Mouse (Mus musculus) A20 (cell line): ENCODE results near the gene Lims1.
A peak's percentile ranks its signal among the peaks of the same experiment; 100 is the strongest.

Experiments used
- DNase-seq: peaks from one replicate; pipeline ENCODE4 v3.0.0-alpha.2; 2011; ENCODE audit warnings: low read depth, low spot score

Gene Lims1

DNA sequence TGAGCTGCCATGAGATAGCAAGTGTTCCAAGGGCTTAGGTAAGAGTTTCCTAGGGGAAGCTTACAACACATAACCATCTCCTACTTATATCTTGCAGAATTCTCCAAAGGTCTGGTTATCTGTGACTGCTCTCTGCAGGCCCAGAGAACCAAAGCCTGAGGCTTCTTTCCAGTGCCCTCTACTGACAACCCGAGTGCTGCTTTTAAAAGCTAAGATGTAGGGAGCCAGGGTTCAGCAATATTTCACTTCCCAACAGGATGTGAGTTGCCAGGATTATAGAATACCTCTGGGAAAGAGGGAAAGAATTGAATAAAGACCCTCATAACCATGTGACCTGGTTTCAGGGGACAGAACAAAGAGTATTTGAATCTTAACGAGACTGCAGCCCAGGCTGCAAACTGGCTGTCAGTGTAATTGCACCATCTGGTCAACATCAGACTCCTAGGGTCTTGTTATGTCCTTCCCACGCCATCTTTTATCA lies 59.4 kb downstream of the Lims1 start:
- peak; percentile 51 for DNase-seq

DNA sequence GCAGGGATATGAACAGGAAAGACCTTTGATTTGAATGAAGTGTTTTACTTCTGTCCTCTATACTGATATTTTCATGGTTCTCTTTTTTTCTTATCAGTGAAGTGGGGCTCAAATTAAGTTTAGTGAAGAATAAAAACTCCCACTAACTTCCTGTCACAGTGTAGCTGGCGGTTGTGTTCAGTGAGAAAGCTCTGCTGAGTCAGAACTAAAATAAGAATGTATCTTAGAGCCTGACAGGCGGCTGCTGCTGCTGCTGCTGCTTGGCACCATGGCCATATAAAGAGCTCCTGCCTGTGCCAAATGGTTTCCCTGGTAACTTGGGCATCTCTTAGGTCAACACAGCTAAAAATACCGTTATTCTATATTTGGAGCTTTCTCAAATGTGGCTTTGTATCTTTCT lies 60.0 kb downstream of the Lims1 start:
- DNase-seq = peak; percentile 78

DNA sequence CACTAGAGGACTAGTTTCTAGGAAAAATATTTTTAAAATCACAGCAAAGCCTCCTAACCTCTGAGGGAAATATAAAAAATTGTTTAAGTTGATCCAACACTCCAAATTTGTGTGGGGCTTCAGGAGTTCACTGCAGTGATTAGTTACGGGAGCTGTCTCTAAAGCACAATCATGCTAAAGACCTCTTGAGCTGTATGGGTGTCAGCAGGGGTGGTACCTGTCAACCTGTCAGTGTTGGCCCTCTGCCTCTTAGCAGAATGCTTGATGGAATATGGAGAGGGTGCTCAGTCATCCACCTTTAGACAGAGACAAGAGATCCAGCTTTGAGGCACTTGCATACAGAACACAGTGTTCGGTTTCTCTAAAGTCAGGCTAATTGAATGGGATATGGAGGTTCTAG lies 60.5 kb downstream of the Lims1 start:
- no peak for DNase-seq

DNA sequence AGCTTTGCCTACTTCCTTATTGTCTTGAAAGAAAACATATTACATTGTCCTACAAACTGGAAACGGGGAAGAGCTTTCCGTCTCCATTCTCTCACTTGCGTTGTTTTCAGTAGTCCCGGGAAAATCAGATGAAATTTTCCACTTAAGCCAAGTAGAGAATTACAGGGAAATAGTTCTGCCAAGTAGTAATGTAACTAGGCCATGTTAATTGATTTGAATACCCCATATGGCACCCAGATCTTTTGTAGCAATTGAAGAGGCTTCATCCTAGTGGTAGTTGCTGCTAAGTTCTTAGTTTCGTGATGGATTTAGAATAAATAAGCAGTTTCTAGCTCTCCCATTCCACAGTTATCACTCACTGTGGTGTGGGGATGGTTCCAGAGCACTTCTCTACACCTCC lies 62.4 kb downstream of the Lims1 start:
- DNase-seq = no peak

DNA sequence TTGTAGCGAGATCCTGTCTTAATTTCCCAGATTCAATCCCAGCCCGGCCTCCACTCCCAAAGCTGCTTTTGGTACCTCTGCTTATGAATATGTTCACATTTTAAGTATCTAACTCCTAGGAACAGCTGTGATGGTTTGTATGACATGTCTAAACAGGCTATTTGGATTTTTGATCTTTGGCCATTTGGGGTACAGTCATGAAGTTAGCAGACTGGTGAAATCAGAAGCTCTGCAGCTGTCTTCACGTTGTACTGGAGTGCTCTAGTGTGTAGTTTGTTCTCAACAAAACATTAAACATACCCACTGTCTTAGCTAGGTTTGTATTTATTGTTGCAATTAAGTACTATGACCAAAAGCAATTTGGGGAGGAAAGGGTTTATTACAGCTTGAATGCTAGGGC lies 63.7 kb downstream of the Lims1 start:
- DNase-seq = no peak

DNA sequence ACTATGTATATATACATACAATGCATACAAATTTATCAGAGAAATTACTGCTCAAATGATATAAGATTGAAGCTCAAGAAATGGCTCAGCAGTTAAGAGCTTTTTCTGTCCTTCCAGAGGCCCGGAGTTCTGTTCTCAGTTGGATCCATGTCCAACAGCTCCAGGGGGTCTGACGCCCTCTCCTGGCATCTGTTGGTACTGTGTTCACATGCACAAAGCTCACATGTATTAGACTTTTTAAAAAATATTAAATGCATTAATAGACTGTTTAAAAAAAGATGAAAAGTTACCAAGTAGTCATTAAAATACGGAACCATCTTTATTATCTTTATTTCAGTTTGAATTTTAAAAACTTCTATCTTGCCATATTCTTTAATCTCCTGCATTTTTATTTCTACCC lies 65.4 kb downstream of the Lims1 start:
- no peak for DNase-seq

DNA sequence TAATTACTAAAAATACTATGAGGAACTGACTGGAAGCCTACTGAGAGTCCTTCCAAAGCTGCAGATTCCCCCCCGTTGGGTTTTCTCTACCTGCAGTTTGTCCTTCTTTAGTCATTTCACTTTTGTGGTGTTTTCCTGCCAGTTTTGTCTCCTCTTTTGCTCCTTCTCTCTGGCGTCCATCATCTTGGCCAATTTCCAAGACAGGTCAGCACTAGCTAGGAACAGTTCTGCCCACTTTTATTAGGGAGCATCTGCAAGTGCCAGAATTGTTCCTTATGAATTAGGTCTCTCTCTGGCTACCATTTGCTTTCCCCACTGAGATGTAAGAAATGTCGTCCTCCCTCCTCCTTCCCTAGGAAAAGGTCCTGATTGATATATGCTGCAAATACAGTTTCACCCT lies 65.9 kb downstream of the Lims1 start:
- DNase-seq = no peak

DNA sequence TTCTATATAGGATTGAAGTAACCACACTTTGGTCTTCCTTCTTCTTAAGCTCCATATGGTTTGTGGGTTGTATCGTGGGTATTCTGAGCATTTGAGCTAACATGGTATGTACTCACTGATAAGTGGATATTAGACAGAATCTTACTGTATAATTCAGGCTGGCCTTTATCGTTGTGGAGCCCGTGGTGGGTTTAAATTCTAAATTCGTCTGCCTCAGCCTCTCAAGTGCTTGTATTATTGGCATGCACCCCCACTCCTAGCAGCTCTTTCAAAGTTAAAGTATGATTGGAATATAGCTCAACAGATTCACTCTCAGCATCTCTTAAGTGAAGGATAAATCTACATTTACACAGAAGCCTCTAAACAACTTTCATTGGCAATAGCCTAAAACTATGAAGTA lies 69.2 kb downstream of the Lims1 start:
- DNase-seq = no peak

DNA sequence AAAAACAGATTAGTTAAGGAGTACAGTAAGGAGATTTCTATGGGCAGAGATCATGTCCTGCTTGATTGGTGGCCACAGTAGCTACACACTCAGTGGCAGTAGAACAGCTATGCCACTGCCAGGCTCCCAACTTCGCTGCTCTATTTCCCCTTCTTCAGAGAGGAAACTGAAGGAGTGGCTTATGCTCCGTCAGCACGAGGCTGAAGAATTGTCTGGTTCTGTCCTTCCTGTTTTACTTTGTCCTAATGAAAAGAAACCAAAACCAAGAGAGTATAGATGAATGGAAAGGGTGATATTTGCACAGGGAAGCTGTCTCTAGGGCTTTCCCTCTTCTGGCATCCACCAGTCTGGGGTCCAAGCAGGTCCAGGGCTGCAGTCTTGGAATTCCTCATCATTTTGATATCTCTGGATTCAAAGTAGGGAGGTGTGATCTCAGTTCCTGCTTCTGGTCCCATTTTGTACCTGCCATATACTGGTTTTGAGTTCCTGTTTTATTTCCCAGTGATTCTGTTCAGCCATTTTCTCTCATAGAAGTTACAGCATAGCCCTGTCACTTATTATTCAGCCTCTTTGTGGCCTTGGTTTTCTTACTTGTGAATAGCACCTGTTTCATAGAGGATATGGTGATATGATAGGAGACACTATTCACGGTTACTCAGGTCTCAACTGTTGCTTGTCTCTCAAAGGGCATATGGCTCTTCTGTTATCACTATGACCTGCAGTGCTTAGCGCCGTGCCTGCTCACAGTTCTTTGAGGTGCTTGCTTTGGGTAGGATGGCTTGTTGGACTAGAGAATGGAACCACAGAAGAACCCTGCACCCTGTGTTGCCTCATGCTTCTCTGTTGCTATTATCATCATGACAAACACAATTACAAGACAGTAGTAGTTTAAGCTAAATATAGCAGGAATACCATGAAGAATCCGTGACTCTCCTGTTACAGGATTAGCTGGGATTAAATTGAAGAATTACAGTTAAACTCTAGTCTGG lies 70.1 kb downstream of the Lims1 start:
- peak; percentile 71 for DNase-seq

DNA sequence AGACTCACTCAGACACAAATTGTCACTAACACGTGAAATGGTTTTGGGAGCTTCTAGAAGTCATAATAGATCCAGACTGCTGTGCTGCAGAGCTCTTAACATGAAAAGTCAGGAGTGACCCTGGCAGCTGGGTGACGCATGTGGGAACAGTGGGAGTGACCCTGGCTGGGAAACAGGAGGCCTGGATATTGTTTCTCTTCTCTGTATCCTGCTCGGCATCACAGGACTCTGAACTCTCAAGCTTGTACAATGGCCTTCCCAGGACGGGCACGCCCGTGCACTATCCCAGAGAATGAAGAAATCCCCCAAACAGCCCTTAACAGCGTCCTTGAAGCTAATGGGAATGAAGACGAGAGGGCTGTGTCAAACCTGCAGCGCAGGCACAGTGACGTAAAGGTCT lies 70.9 kb downstream of the Lims1 start:
- DNase-seq = no peak

DNA sequence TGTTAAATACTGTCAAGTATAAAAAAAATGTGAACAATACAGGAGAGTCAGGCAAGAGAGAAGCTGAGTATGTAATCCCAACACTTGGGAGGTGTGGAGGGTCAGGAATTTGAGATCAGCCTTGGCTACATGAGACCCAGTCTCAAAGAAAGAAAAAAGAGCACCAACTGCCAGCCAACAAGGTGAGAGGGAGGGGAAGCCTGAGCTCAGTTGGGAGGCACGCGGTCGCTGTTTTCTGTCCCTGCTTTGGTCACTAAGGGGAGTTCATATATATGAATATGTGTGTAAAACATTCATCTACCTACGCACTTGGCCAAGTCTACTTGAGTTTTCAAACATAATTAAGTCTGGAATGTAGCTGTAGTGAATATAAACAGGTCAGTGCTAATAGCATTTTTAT lies 72.0 kb downstream of the Lims1 start:
- no peak for DNase-seq

DNA sequence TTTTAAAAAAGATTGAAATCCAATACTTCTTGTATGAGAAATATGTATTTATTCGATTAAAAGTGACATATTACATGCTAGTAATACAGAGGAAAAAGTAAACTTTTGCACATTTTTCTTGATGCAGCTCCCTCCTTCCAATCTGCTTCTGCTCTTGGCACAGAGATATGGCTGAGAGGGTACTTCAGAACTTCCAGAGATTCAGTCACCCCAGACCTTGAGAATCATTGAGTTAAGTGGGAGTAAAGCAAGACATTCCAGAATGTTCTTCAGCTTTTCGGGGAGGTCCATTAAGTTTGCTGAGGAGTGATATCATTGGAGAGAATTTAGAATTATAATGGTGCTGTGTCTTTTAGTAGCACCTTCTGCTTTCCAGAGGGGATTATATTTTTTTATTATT lies 72.5 kb downstream of the Lims1 start:
- DNase-seq = no peak

DNA sequence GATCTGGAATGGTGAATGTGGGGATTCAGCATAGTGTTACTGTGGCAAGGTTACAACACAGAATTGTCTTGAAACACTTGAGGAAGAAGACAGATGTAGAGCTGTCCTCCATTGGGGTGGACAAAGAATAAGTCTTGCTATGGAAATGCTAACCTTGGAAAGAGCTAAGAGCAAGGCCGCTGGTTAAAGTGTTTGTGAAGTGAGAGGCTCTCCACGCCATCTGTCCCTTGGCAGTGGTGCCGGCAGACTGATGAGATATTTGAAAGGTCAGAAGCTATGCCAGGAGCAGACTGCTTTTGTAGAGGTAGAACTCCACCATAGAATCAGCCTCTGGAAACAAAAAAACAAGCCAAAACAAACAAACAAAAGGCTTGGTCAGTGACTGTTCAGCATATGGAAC lies 73.3 kb downstream of the Lims1 start:
- no peak for DNase-seq

DNA sequence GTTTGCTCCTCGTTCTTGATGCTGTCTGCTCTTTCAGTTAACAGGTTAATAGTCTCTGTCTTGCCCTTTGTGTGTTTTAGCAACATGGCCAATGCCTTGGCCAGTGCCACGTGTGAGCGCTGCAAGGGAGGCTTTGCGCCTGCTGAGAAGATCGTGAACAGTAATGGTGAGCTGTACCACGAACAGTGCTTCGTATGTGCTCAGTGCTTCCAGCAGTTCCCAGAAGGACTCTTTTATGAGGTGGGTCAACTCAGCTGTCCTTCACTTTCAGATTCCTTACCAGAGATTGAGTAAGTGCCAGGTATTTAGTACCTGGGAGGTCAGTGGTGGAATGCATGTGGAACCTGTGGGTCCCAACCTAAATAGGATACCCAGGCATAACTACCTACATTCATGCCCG lies 75.7 kb downstream of the Lims1 start:
- no peak for DNase-seq

DNA sequence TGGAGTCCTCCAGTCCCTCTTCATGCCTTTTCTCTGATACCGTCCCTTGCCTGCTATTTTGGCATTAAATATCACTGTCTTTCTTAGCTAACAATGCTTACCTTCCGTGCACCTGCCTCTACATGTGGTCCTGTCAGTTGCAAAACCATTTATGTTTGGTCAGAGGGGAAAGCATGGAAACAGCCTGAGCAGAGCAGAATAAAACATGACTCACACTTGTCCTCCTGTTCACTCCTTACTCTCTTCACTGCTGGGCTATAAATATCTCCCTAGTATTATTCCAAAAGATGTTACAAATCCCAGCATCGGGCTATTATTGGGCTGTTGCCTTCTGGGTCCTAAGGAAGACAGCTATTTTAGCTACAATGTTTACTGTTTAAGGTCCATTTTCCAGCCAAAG lies 78.6 kb downstream of the Lims1 start:
- DNase-seq = no peak

DNA sequence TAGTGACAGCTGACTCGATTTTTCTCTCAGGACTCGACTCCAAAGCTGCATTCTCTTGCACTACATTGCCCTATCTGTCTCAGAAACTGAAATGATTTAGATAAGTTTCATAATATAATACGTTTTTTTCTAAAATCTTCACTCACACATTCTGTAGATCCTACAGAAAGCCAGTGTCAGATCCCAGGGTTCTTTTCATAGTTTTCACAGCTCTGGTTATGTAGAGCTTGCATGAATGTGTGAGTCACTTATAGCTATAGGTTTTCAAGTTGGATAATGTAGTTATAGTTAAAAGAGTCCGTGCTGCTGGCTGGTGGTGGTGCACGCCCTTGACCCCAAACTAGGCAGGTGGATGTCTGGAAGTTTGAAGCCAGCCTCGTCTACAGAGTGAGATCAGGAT lies 81.4 kb downstream of the Lims1 start:
- no peak for DNase-seq

DNA sequence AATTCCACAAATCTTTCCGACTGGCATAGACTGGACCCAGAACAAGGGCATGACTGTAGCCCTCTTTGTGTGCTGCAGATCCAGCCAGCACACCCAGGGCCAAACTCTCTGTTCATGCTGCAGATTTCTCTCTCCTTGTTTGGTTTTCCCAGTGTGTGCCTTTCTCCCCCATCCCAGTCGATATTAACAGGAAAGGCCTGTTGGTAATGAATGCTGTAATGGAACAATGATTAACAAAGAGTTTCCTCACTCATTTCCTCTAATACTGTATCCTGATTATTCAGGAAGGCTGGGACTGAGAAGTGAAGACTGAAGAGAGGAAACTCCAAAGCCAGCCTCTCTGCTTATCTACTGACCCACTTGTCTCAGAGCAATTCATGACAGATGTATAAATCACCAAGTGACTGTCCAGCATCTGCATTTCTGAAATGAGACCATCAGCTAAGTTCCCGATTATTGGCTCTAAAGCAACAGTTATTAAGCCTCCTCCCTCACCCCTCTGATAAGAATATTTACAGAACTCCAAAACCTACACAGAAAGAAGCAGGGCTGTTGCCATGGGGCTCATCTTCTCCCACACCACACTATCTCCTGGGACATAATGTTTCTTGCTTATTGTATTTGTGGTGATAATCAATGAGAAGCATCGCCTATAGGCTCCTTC lies 82.2 kb downstream of the Lims1 start:
- no peak for DNase-seq

DNA sequence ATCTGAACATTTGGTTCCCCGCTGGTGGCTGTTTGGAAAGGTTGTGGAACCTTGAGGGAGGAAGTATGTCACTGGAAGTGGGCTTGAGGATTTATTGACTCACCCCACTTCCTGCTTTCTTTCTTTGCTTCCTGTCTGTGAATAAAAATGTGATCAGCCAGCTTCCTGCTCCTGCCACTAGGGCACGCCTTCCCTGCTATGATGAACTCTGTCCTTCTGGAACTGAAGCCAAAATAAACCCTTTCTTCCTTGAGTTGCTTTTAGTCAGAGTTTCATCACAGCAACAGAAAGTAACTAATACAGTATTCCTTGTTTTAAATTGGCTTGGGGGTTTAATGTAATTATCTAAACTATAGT lies 82.7 kb downstream of the Lims1 start:
- no peak for DNase-seq

DNA sequence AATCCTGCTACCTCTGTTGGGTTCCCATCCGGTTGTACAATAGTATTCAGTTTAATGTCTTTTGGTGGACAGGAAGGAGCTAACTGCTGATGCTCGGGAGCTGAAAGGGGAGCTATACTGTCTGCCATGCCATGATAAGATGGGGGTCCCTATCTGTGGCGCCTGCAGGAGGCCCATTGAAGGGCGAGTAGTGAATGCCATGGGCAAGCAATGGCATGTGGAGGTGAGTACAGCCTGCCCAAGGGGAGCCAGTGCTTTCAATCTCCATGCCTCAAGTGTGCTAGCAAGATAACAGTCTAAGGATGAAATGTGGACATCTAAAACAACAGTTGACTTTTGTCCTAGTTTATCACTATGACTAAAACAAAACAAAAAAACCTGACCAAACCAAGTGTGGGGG lies 89.1 kb downstream of the Lims1 start:
- DNase-seq = no peak

DNA sequence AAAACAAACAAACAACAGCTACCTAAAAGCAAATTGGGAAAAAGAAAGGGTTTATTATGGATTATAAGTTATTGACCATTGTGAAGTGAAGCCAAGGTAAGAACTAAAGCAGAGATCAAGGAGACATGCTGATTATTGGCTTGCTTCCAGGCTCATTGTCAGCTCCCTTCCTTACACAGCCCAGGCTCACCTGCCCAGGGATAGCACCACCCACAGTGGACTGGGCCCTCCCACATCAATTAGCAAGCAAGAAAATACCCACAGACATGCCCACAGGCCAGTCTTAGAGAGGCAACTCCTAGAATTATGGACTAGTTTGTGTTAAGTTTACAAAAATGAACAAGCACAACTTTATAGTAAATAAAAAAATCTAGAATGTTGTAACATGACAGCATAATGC lies 89.6 kb downstream of the Lims1 start:
- DNase-seq = no peak

DNA sequence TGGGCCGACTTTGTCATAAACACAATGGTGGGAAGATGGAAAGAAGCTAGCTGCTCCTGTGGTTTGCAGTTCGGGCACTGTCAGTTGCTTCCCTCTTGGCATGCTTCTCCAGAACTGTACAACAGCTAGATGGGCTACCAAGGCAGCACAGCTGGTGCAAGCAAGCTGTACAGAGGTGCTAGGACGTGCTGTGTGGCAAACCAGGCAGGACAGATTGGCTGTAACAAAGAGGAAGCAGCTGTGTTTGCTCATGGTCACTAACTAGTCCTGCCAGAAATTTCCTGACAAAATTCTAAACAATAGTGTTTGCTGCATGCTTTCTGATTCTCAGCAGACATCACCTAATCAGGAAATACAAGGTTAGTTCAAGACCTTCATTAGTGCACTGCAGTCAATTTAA lies 93.4 kb downstream of the Lims1 start:
- peak; percentile 23 for DNase-seq

DNA sequence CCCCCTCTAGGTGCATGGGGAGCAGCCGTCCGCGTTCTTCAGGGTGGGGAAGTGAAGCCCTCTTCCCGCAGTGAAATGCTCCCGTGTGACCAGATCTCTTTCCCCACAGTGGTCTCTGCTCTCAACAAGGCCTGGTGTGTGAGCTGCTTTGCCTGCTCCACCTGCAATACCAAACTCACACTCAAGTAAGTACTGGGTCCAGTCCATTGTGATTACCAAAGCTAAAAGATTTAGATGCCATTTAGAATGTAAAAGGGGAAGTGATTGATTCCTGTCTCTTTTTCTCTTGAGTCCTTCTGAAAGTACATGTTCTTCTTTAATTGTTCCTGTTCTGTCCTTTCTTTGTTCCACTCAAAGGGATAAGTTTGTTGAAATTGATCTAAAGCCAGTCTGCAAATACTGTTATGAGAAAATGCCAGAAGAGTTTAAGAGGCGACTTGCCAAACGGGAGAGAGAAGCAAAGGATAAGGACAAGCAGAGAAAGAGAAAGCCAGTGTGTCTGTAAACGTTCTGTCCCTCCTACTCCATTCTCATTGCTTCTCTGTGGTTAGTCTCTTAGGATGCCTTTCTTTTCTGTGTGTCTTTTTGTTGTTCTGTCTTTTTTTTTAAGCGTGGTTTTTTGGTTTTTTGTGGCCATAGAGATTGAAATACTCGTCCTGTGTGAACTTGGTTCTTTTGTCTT lies 95.2 kb downstream of the Lims1 start:
- peak; percentile 26 for DNase-seq

DNA sequence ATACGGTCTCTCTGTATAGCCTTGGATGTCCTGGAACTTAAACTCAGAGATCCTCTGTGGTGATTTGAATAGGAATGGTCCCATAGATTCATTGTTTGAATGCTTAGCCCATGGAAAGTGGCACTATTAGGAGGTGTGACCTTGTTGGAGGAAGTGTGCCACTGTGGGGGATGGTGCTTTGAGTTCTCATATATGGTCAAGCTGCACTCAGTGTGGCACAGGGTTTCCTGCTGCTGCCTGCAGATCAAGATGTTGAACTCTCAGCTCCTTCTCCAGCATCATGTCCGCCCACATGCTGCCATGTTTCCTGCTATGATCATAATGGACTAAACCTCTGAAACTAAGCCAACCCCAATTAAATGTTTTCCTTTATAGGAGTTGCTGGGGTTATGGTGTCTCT lies 104.7 kb downstream of the Lims1 start:
- peak; percentile 24 for DNase-seq
